Mouse (Mus musculus) liver, postnatal 0 days (tissue): ENCODE measurements around the gene Gabbr2. TPM values are rescaled to one million over a fixed set of nuclear protein-coding genes. Genes with fewer than 3 reads are reported as not detected.

ENCODE experiments used
- ATAC-seq: fragments of 200-750 bp; cut with Nextera tagmentation; 2 replicates; pipeline ENCODE4 v1.8.0; 2017; ENCODE audit warnings: mild to moderate bottlenecking, moderate library complexity
- DNase-seq: peaks from one replicate; pipeline ENCODE4 v3.0.0-alpha.2; 2016
- H3K27ac ChIP-seq: fragments of 300-500 bp; sonication (generic); 2 replicates; pipeline ENCODE4 v1.5.1; 2014; ENCODE audit warnings: antibody characterized with exemption, moderate library complexity, mild to moderate bottlenecking, low read depth
- H3K27me3 ChIP-seq: fragments of 300-500 bp; sonication (generic); 2 replicates; pipeline ENCODE4 v1.6.1; 2014; ENCODE audit warnings: low read length, control low read depth, mixed read lengths; ENCODE audit not compliant: insufficient read depth
- H3K36me3 ChIP-seq: fragments of 300-500 bp; sonication (generic); replicated peaks from 2 replicates; pipeline ENCODE4 v1.6.1; 2014; ENCODE audit warnings: mild to moderate bottlenecking, control low read depth, low read length, moderate library complexity, mixed read lengths; ENCODE audit not compliant: insufficient read depth
- H3K4me1 ChIP-seq: fragments of 300-500 bp; sonication (generic); 2 replicates; pipeline ENCODE4 v1.6.1; 2014; ENCODE audit warnings: antibody characterized with exemption, mild to moderate bottlenecking, control low read depth; ENCODE audit not compliant: insufficient read depth
- H3K4me2 ChIP-seq: fragments of 300-500 bp; sonication (generic); 2 replicates; pipeline ENCODE4 v1.6.1; 2014; ENCODE audit warnings: low read depth, mild to moderate bottlenecking, low read length, moderate library complexity, mixed read lengths
- H3K4me3 ChIP-seq: fragments of 300-500 bp; sonication (generic); 2 replicates; pipeline ENCODE4 v1.5.1; 2014; ENCODE audit warnings: low read depth, low read length
- H3K9ac ChIP-seq: fragments of 300-500 bp; sonication (generic); replicated peaks from 2 replicates; pipeline ENCODE4 v1.6.1; 2014; ENCODE audit warnings: mild to moderate bottlenecking, moderate library complexity
- H3K9me3 ChIP-seq: fragments of 300-500 bp; sonication (generic); 2 replicates; pipeline ENCODE4 v1.6.1; 2016; ENCODE audit warnings: mild to moderate bottlenecking, control low read depth, low read length, mixed read lengths
- CTCF ChIP-seq: sonication (generic); IDR thresholded peaks from 2 replicates; pipeline ENCODE4 v1.5.1; 2016; ENCODE audit warnings: antibody characterized with exemption, low read depth
- EP300 ChIP-seq: IDR thresholded peaks from 2 replicates; pipeline ENCODE4 v1.6.1; 2016; ENCODE audit warnings: antibody characterized with exemption, low read depth, mild to moderate bottlenecking
- WGBS: fragments of 180-500 bp; shearing (Covaris S2); extraction: QIAGEN DNeasy Blood & Tissue Kit; methylation state at CpG from one replicate; pipeline ENCODE4 v1.1.7; 2014; ENCODE audit not compliant: insufficient replicate concordance; 5-methylcytosine and 5-hydroxymethylcytosine counted together
- polyA plus RNA-seq: library from polyadenylated mRNA; unstranded; fragments of >200 nt; fragmentation: Nextera tagmentation; extraction: Ambion mirVana; gene quantifications from 2 replicates; pipeline ENCODE4 v1.2.1, GENCODE M21; 2015

The Gabbr2 gene
- polyA plus RNA-seq, 1 experiment from 2014 or later: 0.20 TPM

- DNase-seq (no peak), ATAC-seq (peak; percentile 81)
- no peaks in the 10 kb centered on the region for H3K9me3 ChIP-seq
- H3K36me3 ChIP-seq: no peaks in the 10 kb centered on the region
- H3K27me3 ChIP-seq: no peaks in the 10 kb centered on the region
- WGBS: 57% methylated on average over 4 of the region's 4 CpGs
- no peak overlapping the region for H3K27ac ChIP-seq
- no peak for TF ChIP-seq EP300
- TF ChIP-seq CTCF: no peak
- no peak overlapping the region for H3K9ac ChIP-seq
- H3K4me2 ChIP-seq: no peak overlapping the region
- no peak overlapping the region for H3K4me3 ChIP-seq
- no peaks in the 10 kb centered on the region for H3K4me1 ChIP-seq
Measured at GRCm38 (mm10) chr4:46952562-46952961, 39.1 kb downstream of the Gabbr2 start.

- Histone ChIP-seq H3K4me3 (no peak overlapping the region), H3K27me3 (no peaks in the 10 kb centered on the region), H3K9ac (no peak overlapping the region), H3K4me1 (no peaks in the 10 kb centered on the region), H3K4me2 (no peak overlapping the region), H3K27ac (no peak overlapping the region), H3K9me3 (no peaks in the 10 kb centered on the region), H3K36me3 (no peaks in the 10 kb centered on the region)
- ATAC-seq (no peak), DNase-seq (no peak)
- no peak for TF ChIP-seq EP300
- no peak for TF ChIP-seq CTCF
- 63% methylated on average over 3 of the region's 3 CpGs for WGBS
Measured at GRCm38 (mm10) chr4:46934291-46934690, 57.4 kb downstream of the Gabbr2 start.

GRCm38 (mm10) chr4:46933590-46933989 is 58.1 kb downstream of the Gabbr2 start:
- TF ChIP-seq CTCF: no peak
- no peak for TF ChIP-seq EP300
- Histone ChIP-seq H3K9me3 (no peaks in the 10 kb centered on the region), H3K4me3 (no peak overlapping the region), H3K4me1 (no peaks in the 10 kb centered on the region), H3K9ac (no peak overlapping the region), H3K27me3 (no peaks in the 10 kb centered on the region), H3K4me2 (no peak overlapping the region), H3K27ac (no peak overlapping the region), H3K36me3 (no peaks in the 10 kb centered on the region)
- WGBS: 73% methylated on average over 2 of the region's 2 CpGs
- DNase-seq (no peak), ATAC-seq (no peak)

GRCm38 (mm10) chr4:46931706-46932397 is 59.8 kb downstream of the Gabbr2 start:
- WGBS: 65% methylated on average over 9 of the region's 9 CpGs

GRCm38 (mm10) chr4:46928112-46928511 is 63.6 kb downstream of the Gabbr2 start:
- 34% methylated on average over 3 of the region's 3 CpGs for WGBS
- no peaks in the 10 kb centered on the region for H3K4me1 ChIP-seq
- no peak overlapping the region for H3K4me3 ChIP-seq
- no peak overlapping the region for H3K4me2 ChIP-seq
- no peaks in the 10 kb centered on the region for H3K27me3 ChIP-seq
- ATAC-seq (no peak), DNase-seq (no peak)
- TF ChIP-seq CTCF: no peak
- no peak for TF ChIP-seq EP300
- no peak overlapping the region for H3K27ac ChIP-seq
- H3K9me3 ChIP-seq: no peaks in the 10 kb centered on the region
- H3K36me3 ChIP-seq: no peaks in the 10 kb centered on the region
- H3K9ac ChIP-seq: no peak overlapping the region

More at GRCm38 (mm10) chr4:46931706-46932397, 59.8 kb downstream of the Gabbr2 start:
- Histone ChIP-seq H3K27me3 (no peaks in the 10 kb centered on the region), H3K9ac (no peak overlapping the region), H3K4me3 (no peak overlapping the region), H3K4me1 (no peaks in the 10 kb centered on the region), H3K9me3 (no peaks in the 10 kb centered on the region), H3K4me2 (no peak overlapping the region), H3K27ac (no peak overlapping the region), H3K36me3 (no peaks in the 10 kb centered on the region)
- TF ChIP-seq CTCF (no peak), EP300 (no peak)
- DNase-seq (no peak), ATAC-seq (no peak)

GRCm38 (mm10) chr4:46919144-46919543 is 72.5 kb downstream of the Gabbr2 start:
- no peak overlapping the region for H3K27ac ChIP-seq
- H3K27me3 ChIP-seq: no peaks in the 10 kb centered on the region
- ATAC-seq: no peak
- no peaks in the 10 kb centered on the region for H3K4me1 ChIP-seq
- no peaks in the 10 kb centered on the region for H3K36me3 ChIP-seq
- no peak for DNase-seq
- TF ChIP-seq EP300: no peak
- peak; percentile 29; the same call in 1 of the 2 replicates for TF ChIP-seq CTCF
- H3K4me3 ChIP-seq: no peak overlapping the region
- H3K9me3 ChIP-seq: no peaks in the 10 kb centered on the region
- H3K4me2 ChIP-seq: no peak overlapping the region
- 64% methylated on average over 8 of the region's 8 CpGs for WGBS
- no peak overlapping the region for H3K9ac ChIP-seq
